14 mouse cellular contexts compared by ENCODE assay signal in genomic region chr6:144389333-144390054, GRCm38 (mm10).
"Had no signal": no experiment of that assay in that cellular context is flagged by ENCODE, and none has a peak within 500 bp of the region (broad histone marks: within the 10 kb centered on the region; RNA-seq: fewer than 3 reads in every experiment).

No protein-coding gene starts in this region.

- H3K4me1 ChIP-seq: liver, embryonic 13.5 days; lung, embryonic 15.5 days had no signal

- H3K27ac ChIP-seq: kidney, postnatal 0 days; limb, embryonic 12.5 days; liver, embryonic 13.5 days; lung, embryonic 15.5 days; midbrain, embryonic 12.5 days had no signal

- H3K36me3 ChIP-seq: limb, embryonic 12.5 days; liver, embryonic 13.5 days; lung, embryonic 15.5 days; midbrain, embryonic 12.5 days had no signal

- H3K27me3 ChIP-seq: limb, embryonic 12.5 days; liver, embryonic 13.5 days; lung, embryonic 15.5 days; midbrain, embryonic 12.5 days had no signal

- H3K4me2 ChIP-seq: limb, embryonic 12.5 days; liver, embryonic 13.5 days; lung, embryonic 15.5 days; midbrain, embryonic 12.5 days had no signal

- ATAC-seq: liver, postnatal 0 days; midbrain, embryonic 16.5 days had no signal

- H3K9me3 ChIP-seq: limb, embryonic 12.5 days; liver, embryonic 13.5 days; lung, embryonic 15.5 days; midbrain, embryonic 12.5 days had no signal

- H3K4me3 ChIP-seq: limb, embryonic 12.5 days; liver, embryonic 13.5 days; lung, embryonic 15.5 days; midbrain, embryonic 12.5 days had no signal

- H3K9ac ChIP-seq: limb, embryonic 12.5 days; liver, embryonic 13.5 days; liver, postnatal 0 days; lung, embryonic 15.5 days; midbrain, embryonic 12.5 days had no signal

- DNase-seq: kidney, postnatal 36 days; layer of hippocampus, adult 9-11 months; layer of hippocampus, postnatal 36 days; liver; liver, embryonic 13.5 days; liver, postnatal 0 days; right cerebral cortex, adult 18-20 months; right cerebral cortex, postnatal 25 days; thymus, postnatal 36 days had no signal
